Mouse (Mus musculus) neural tube, embryonic 12.5 days (tissue): ENCODE measurements around the gene Tmem165. TPM values are rescaled to one million over a fixed set of nuclear protein-coding genes. Genes with fewer than 3 reads are reported as not detected.

Experiments used
- ATAC-seq: fragments of 200-750 bp; cut with Nextera tagmentation; 2 replicates; pipeline ENCODE4 v1.8.0; 2017; ENCODE audit warnings: low read depth, mild to moderate bottlenecking, moderate TSS enrichment, moderate library complexity; ENCODE audit not compliant: low FRiP score
- H3K27ac ChIP-seq: fragments of 300-500 bp; sonication (generic); 2 replicates; pipeline ENCODE4 v1.5.1; 2016
- H3K27me3 ChIP-seq: fragments of 300-500 bp; sonication (generic); replicated peaks from 2 replicates; pipeline ENCODE4 v1.6.1; 2016; ENCODE audit warnings: mild to moderate bottlenecking
- H3K36me3 ChIP-seq: fragments of 300-500 bp; sonication (generic); 2 replicates; pipeline ENCODE4 v1.6.1; 2016; ENCODE audit warnings: mild to moderate bottlenecking
- H3K4me1 ChIP-seq: fragments of 300-500 bp; sonication (generic); 2 replicates; pipeline ENCODE4 v1.6.1; 2016
- H3K4me2 ChIP-seq: fragments of 300-500 bp; sonication (generic); replicated peaks from 2 replicates; pipeline ENCODE4 v1.6.1; 2016; ENCODE audit warnings: mild to moderate bottlenecking
- H3K4me3 ChIP-seq: fragments of 300-500 bp; sonication (generic); 2 replicates; pipeline ENCODE4 v1.5.1; 2016
- H3K9ac ChIP-seq: fragments of 300-500 bp; sonication (generic); 2 replicates; pipeline ENCODE4 v1.6.1; 2016; ENCODE audit warnings: mild to moderate bottlenecking
- H3K9me3 ChIP-seq: fragments of 300-500 bp; sonication (generic); 2 replicates; pipeline ENCODE4 v1.6.1; 2016; ENCODE audit warnings: mild to moderate bottlenecking
- WGBS: fragments of 180-500 bp; shearing (Covaris S2); methylation state at CpG from one replicate; pipeline ENCODE4 v1.1.7; 2016; 5-methylcytosine and 5-hydroxymethylcytosine counted together
- polyA plus RNA-seq: library from polyadenylated mRNA; unstranded; fragments of >200 nt; fragmentation: Nextera tagmentation; extraction: Ambion mirVana; gene quantifications from 2 replicates; pipeline ENCODE4 v1.2.1, GENCODE M21; 2016

The Tmem165 gene
- polyA plus RNA-seq: 99.3 and 104 TPM in 2 replicates

- WGBS: under 1% methylated on average over 61 of the region's 62 CpGs
Observed at GRCm38 (mm10) chr5:76183750-76184261, at the start of gene Tmem165. TSS of gene Tmem165 (plus strand) at chr5:76183880.

DNA sequence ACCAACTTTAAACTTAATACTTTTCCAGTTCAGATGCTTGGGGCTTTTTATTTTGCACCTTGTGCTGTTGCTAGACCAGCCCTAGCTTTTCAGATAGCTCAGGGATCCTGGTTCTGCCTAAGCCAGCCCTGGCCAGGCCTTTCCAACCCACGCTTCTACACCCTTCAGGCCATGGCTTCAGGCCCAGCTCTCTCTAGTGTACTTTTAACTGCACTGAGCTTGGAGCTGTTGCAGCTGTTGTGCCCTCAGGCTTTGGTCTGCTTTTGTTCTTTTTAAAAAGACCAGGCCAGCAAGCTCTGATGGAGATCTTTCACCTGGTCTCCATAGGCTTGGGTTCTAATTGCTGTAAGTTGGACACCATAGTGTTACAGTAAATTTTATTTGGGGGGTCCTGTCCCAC is 48.0 kb upstream of the Tmem165 start:
- Histone ChIP-seq H3K4me2 (no peak overlapping the region), H3K27me3 (no peaks in the 10 kb centered on the region), H3K4me3 (no peak overlapping the region), H3K27ac (no peak overlapping the region), H3K9ac (no peak overlapping the region), H3K4me1 (peaks cover 6% of the 10 kb centered on the region; the same call in 1 of the 2 replicates), H3K9me3 (no peaks in the 10 kb centered on the region), H3K36me3 (no peaks in the 10 kb centered on the region)
- ATAC-seq: no peak
- WGBS: 79% methylated on average over 1 of the region's 1 CpGs

More at GRCm38 (mm10) chr5:76183750-76184261, at the start of gene Tmem165:
- peak; percentile 97 for ATAC-seq
- Histone ChIP-seq H3K4me1 (peaks cover 14% of the 10 kb centered on the region), H3K27me3 (no peaks in the 10 kb centered on the region), H3K36me3 (no peaks in the 10 kb centered on the region), H3K9ac (peak within 1 kb of the TSS; percentile 97), H3K4me3 (peak within 1 kb of the TSS; percentile 95), H3K4me2 (peak within 1 kb of the TSS; percentile 78), H3K9me3 (no peaks in the 10 kb centered on the region), H3K27ac (peak within 1 kb of the TSS; percentile 95)

GRCm38 (mm10) chr5:76136271-76136670 is 47.4 kb upstream of the Tmem165 start:
- no peak overlapping the region for H3K4me3 ChIP-seq
- no peaks in the 10 kb centered on the region for H3K9me3 ChIP-seq
- peaks cover 6% of the 10 kb centered on the region; the same call in 1 of the 2 replicates for H3K4me1 ChIP-seq
- H3K9ac ChIP-seq: no peak overlapping the region
- no peaks in the 10 kb centered on the region for H3K36me3 ChIP-seq
- H3K4me2 ChIP-seq: no peak overlapping the region
- 90% methylated on average over 3 of the region's 3 CpGs for WGBS
- no peak overlapping the region for H3K27ac ChIP-seq
- no peak for ATAC-seq
- H3K27me3 ChIP-seq: no peaks in the 10 kb centered on the region

DNA sequence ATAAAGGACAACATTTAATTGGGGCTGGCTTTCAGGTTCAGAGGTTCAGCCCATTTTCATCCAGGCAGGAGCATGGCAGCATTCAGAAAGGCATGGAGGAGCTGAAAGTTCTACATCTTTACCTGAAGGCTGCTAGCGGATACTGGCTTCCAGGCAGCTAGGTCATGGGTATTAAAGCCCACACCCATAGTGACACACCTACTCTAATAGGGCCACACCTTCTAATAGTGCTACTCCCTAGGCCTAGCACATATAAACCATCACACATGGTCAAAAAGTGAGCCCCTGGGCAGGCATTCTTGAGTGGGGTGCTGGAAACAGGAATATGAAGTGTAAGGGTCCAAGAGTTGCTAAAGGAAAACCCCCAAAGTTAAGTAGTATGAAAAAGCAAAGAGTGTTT is 46.1 kb upstream of the Tmem165 start:
- WGBS: 97% methylated on average over 1 of the region's 1 CpGs
- no peaks in the 10 kb centered on the region for H3K27me3 ChIP-seq
- ATAC-seq: no peak
- peaks cover 6% of the 10 kb centered on the region; the same call in 1 of the 2 replicates for H3K4me1 ChIP-seq
- no peak overlapping the region for H3K4me2 ChIP-seq
- H3K4me3 ChIP-seq: no peak overlapping the region
- no peaks in the 10 kb centered on the region for H3K36me3 ChIP-seq
- no peak overlapping the region for H3K27ac ChIP-seq
- H3K9ac ChIP-seq: no peak overlapping the region
- no peaks in the 10 kb centered on the region for H3K9me3 ChIP-seq

DNA sequence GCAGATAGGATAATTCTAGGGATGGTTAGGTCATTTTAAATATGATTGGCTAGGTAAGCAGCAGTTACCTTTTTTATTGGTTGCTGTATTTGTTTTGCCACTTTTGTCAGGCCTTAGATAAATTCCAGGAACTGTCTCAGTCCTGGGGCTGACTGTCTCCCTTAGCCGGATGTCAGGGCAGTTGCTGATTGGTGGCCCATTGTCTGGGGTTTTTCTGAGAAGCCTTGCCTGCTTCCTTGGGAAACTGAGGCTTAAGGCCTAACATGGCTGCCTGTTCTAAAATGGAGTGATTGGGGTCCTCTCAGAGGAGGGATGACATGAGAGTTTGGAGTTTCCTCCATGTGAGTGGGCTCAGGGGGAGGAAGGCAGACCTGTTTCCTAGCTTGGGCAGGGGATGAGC is 45.6 kb upstream of the Tmem165 start:
- H3K4me3 ChIP-seq: no peak overlapping the region
- WGBS: 50% methylated on average over 1 of the region's 1 CpGs
- H3K4me1 ChIP-seq: peaks cover 6% of the 10 kb centered on the region; the same call in 1 of the 2 replicates
- no peak overlapping the region for H3K9ac ChIP-seq
- no peaks in the 10 kb centered on the region for H3K36me3 ChIP-seq
- no peak overlapping the region for H3K4me2 ChIP-seq
- H3K27ac ChIP-seq: no peak overlapping the region
- no peaks in the 10 kb centered on the region for H3K27me3 ChIP-seq
- no peaks in the 10 kb centered on the region for H3K9me3 ChIP-seq
- ATAC-seq: no peak

DNA sequence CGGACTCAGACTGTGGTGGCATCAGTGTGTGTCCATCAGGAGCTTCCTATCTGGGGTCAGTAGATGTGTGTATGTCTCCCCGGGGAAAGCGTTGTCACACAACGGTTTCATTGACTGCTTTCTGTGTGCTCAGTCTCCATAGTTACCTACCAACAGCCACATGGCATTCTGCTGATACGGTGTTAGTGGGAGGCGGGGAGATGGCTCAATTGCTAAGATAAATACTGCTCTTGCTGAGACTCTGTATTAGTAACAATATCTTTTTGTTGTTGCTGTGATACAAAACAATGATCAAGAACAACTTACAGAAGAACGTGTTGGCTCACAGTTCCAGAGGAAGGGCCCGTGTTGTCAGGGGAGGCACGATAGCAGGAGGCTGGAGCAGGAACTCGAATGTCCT is 45.2 kb upstream of the Tmem165 start:
- Histone ChIP-seq H3K9ac (no peak overlapping the region), H3K9me3 (no peaks in the 10 kb centered on the region), H3K27ac (no peak overlapping the region), H3K36me3 (no peaks in the 10 kb centered on the region), H3K4me1 (peaks cover 6% of the 10 kb centered on the region; the same call in 1 of the 2 replicates), H3K27me3 (no peaks in the 10 kb centered on the region), H3K4me2 (no peak overlapping the region), H3K4me3 (no peak overlapping the region)
- ATAC-seq: no peak
- 33% methylated on average over 10 of the region's 10 CpGs for WGBS

- Histone ChIP-seq H3K9me3 (no peaks in the 10 kb centered on the region), H3K27me3 (no peaks in the 10 kb centered on the region), H3K4me2 (peak overlapping the region; percentile 69), H3K36me3 (no peaks in the 10 kb centered on the region), H3K9ac (no peak overlapping the region), H3K27ac (no peak overlapping the region), H3K4me1 (peaks cover 6% of the 10 kb centered on the region; the same call in 1 of the 2 replicates), H3K4me3 (no peak overlapping the region)
- WGBS: 44% methylated on average over 7 of the region's 7 CpGs
- no peak for ATAC-seq
Observed at GRCm38 (mm10) chr5:76139171-76139671, 44.5 kb upstream of the Tmem165 start.

GRCm38 (mm10) chr5:76139808-76140729 is 43.6 kb upstream of the Tmem165 start, which contains the start of gene Srd5a3:
TSS of gene Srd5a3 (plus strand) at chr5:76140271.
- peak; percentile 95 for ATAC-seq
- H3K36me3 ChIP-seq: no peaks in the 10 kb centered on the region

DNA sequence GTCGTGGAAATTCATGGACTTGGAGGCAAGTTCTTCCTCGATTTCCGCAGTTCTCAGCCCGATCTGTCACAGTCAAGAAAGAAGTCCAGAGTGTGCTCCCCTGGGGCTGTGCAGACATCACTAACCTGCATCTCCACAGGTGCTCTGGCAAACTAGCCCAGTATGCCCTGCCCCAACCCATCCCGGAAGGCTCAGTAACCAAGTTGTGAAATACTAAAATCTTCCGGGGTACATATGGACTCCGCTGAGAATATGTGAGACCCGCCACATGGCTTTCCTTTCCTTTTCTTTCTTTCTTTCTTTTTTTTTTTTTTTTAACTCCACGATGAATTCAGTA is 43.0 kb upstream of the Tmem165 start:
- H3K4me2 ChIP-seq: peak overlapping the region; percentile 69
- no peak overlapping the region for H3K27ac ChIP-seq
- no peaks in the 10 kb centered on the region for H3K27me3 ChIP-seq
- H3K9ac ChIP-seq: peak overlapping the region; percentile 76
- no peaks in the 10 kb centered on the region for H3K9me3 ChIP-seq
- peak; percentile 46 for ATAC-seq
- peak overlapping the region; percentile 60 for H3K4me3 ChIP-seq
- peaks cover 6% of the 10 kb centered on the region; the same call in 1 of the 2 replicates for H3K4me1 ChIP-seq
- 8% methylated on average over 9 of the region's 9 CpGs for WGBS
- no peaks in the 10 kb centered on the region for H3K36me3 ChIP-seq

More at GRCm38 (mm10) chr5:76139808-76140729, 43.6 kb upstream of the Tmem165 start, which contains the start of gene Srd5a3:
- Histone ChIP-seq H3K27me3 (no peaks in the 10 kb centered on the region), H3K4me2 (peak within 1 kb of the TSS; percentile 69), H3K9me3 (no peaks in the 10 kb centered on the region), H3K27ac (peak within 1 kb of the TSS; percentile 79), H3K9ac (peak within 1 kb of the TSS; percentile 76), H3K4me1 (peaks cover 6% of the 10 kb centered on the region; the same call in 1 of the 2 replicates), H3K4me3 (peak within 1 kb of the TSS; percentile 60)
- WGBS: 2% methylated on average over 69 of the region's 69 CpGs

- no peaks in the 10 kb centered on the region for H3K9me3 ChIP-seq
- H3K9ac ChIP-seq: no peak overlapping the region
- no peak overlapping the region for H3K4me3 ChIP-seq
- 91% methylated on average over 4 of the region's 4 CpGs for WGBS
- H3K27me3 ChIP-seq: no peaks in the 10 kb centered on the region
- no peak for ATAC-seq
- H3K36me3 ChIP-seq: no peaks in the 10 kb centered on the region
- H3K27ac ChIP-seq: no peak overlapping the region
- H3K4me2 ChIP-seq: no peak overlapping the region
- peaks cover 6% of the 10 kb centered on the region; the same call in 1 of the 2 replicates for H3K4me1 ChIP-seq
Observed at GRCm38 (mm10) chr5:76143356-76143755, 40.3 kb upstream of the Tmem165 start.

- ATAC-seq: no peak
- Histone ChIP-seq H3K27ac (no peak overlapping the region), H3K4me3 (no peak overlapping the region), H3K4me2 (no peak overlapping the region), H3K9me3 (0 out of 2 replicates have a peak, but pooled peaks cover 3% of the 10 kb centered on the region), H3K27me3 (no peaks in the 10 kb centered on the region), H3K36me3 (peaks cover 17% of the 10 kb centered on the region), H3K9ac (no peak overlapping the region), H3K4me1 (no peaks in the 10 kb centered on the region)
- 97% methylated on average over 1 of the region's 1 CpGs for WGBS
Observed at GRCm38 (mm10) chr5:76146401-76146800, 37.3 kb upstream of the Tmem165 start.

- Histone ChIP-seq H3K36me3 (peaks cover 24% of the 10 kb centered on the region), H3K4me3 (no peak overlapping the region), H3K4me1 (no peaks in the 10 kb centered on the region), H3K4me2 (no peak overlapping the region), H3K9ac (no peak overlapping the region), H3K27ac (no peak overlapping the region), H3K9me3 (0 out of 2 replicates have a peak, but pooled peaks cover 3% of the 10 kb centered on the region), H3K27me3 (no peaks in the 10 kb centered on the region)
- WGBS: 94% methylated on average over 6 of the region's 6 CpGs
- ATAC-seq: no peak
Observed at GRCm38 (mm10) chr5:76149436-76149835, 34.2 kb upstream of the Tmem165 start.
